Mouse (Mus musculus): ENCODE measurements at regions not wholly inside any gene's neighbourhood (a gene's known extent, or its start where the extent isn't known, plus 50 kb on each side); places are given as distances from the start of the nearest gene placed in this dataset.

DNA sequence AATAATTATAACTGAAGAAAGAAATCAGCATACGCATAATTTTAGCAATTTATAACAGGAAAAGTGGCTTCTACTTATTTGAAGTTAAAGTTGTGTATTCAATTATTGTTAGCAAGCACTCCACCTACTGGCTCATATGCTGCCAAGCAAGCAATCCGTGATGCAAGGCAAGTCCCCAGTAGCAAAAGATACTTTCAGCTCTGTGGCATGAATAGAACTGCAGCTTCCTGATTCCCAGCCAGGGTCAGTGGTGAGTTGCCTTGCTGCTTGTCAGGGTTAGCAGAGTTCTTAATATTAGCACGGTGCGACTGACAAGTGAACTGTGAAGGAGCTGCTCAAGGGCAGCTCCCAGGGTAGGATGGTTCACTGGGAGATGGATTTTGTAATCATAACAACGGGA, 566.8 kb downstream of the Gm43517 start:
- DNase-seq (ENCODE audit: low spot score) (no peak), ATAC-seq (ENCODE audit: extremely low read depth, insufficient number of reproducible peaks, low FRiP score, poor library complexity, severe bottlenecking) (no peak)
- Histone ChIP-seq H3K27me3 (ENCODE audit: insufficient read depth, low read length) (no peaks in the 10 kb centered on the region), H3K36me3 (replicated peaks) (no peaks in the 10 kb centered on the region), H3K4me3 (ENCODE audit: low read depth, low read length) (no peak overlapping the region), H3K4me1 (ENCODE audit: insufficient read depth, low read depth, low read length) (no peaks in the 10 kb centered on the region), H3K9me3 (replicated peaks) (0 out of 2 replicates have a peak, but pooled peaks cover 2% of the 10 kb centered on the region)
- TF ChIP-seq TAL1 (conservative IDR thresholded peaks at IDR 0.05; ENCODE audit: low read depth, low read length) (no peak), CTCF (IDR thresholded peaks at IDR 0.05; ENCODE audit: low read depth, low read length) (no peak), POLR2AphosphoS5 (IDR thresholded peaks at IDR 0.05; ENCODE audit: insufficient replicate concordance, low read depth, low read length) (no peak), GATA2 (IDR thresholded peaks at IDR 0.05; ENCODE audit: borderline replicate concordance, low read depth, low read length) (no peak), GATA1 (IDR thresholded peaks at IDR 0.05; ENCODE audit: borderline replicate concordance, low read length) (no peak)

DNA sequence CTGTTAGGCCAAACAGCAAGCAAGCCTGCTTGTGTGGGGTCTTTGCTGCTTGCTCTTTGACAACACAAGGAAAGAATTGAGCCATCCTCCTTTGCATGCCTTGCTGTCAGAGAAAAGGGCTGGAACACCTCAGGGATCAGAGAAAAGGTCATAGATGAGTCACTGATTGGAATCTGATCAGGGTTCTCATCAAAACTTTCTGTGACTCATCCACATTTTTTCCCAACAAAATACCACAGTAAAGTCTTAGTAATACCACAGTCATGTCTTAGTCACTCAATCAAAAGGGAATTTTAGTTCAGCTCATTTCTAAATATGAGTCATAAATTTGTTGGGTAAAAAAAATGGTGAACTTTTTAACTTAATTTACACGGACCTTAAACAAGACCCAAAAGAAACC, 583.1 kb downstream of the Gm43517 start:
- no peaks in the 10 kb centered on the region for H3K4me1 ChIP-seq (ENCODE audit: insufficient read depth, low read depth, low read length)
- no peaks in the 10 kb centered on the region for H3K27me3 ChIP-seq (ENCODE audit: insufficient read depth, low read length)
- ATAC-seq (ENCODE audit: extremely low read depth, insufficient number of reproducible peaks, low FRiP score, poor library complexity, severe bottlenecking), result no peak
- no peak overlapping the region for H3K4me3 ChIP-seq (ENCODE audit: low read depth, low read length)
- DNase-seq (ENCODE audit: low spot score), result no peak
- H3K36me3 ChIP-seq (replicated peaks), result no peaks in the 10 kb centered on the region
- no peak for TF ChIP-seq GATA1 (IDR thresholded peaks at IDR 0.05; ENCODE audit: borderline replicate concordance, low read length)
- TF ChIP-seq GATA2 (IDR thresholded peaks at IDR 0.05; ENCODE audit: borderline replicate concordance, low read depth, low read length), result no peak
- TF ChIP-seq CTCF (IDR thresholded peaks at IDR 0.05; ENCODE audit: low read depth, low read length), result no peak
- TF ChIP-seq TAL1 (conservative IDR thresholded peaks at IDR 0.05; ENCODE audit: low read depth, low read length), result no peak
- TF ChIP-seq POLR2AphosphoS5 (IDR thresholded peaks at IDR 0.05; ENCODE audit: insufficient replicate concordance, low read depth, low read length), result no peak
- H3K9me3 ChIP-seq (replicated peaks), result no peaks in the 10 kb centered on the region

DNA sequence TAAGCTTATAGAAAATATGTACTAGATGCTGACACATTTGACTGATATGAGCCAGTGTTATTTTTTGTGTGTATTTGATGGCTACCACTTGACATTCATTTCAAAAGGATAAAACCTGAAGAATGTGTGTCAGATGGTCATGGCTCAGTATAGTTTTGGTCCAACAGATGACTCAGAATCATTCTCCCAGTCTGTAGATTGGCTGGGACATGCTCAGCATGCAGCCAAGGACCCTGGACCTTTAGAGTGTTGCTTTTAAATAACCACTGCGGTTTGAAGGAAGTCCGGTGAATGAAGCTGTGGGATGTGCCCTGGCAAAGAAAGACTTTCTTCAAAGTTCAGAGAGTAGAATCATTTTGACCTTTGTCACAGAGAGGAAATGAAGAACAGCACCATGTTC, 584.6 kb downstream of the Gm43517 start:
- TF ChIP-seq CTCF (IDR thresholded peaks at IDR 0.05; ENCODE audit: low read depth, low read length) (no peak), GATA1 (IDR thresholded peaks at IDR 0.05; ENCODE audit: borderline replicate concordance, low read length) (no peak), GATA2 (IDR thresholded peaks at IDR 0.05; ENCODE audit: borderline replicate concordance, low read depth, low read length) (no peak), TAL1 (conservative IDR thresholded peaks at IDR 0.05; ENCODE audit: low read depth, low read length) (no peak), POLR2AphosphoS5 (IDR thresholded peaks at IDR 0.05; ENCODE audit: insufficient replicate concordance, low read depth, low read length) (no peak)
- ATAC-seq (ENCODE audit: extremely low read depth, insufficient number of reproducible peaks, low FRiP score, poor library complexity, severe bottlenecking), result no peak
- no peaks in the 10 kb centered on the region for H3K36me3 ChIP-seq (replicated peaks)
- H3K9me3 ChIP-seq (replicated peaks), result no peaks in the 10 kb centered on the region
- no peaks in the 10 kb centered on the region for H3K27me3 ChIP-seq (ENCODE audit: insufficient read depth, low read length)
- H3K4me1 ChIP-seq (ENCODE audit: insufficient read depth, low read depth, low read length), result no peaks in the 10 kb centered on the region
- DNase-seq (ENCODE audit: low spot score), result no peak
- no peak overlapping the region for H3K4me3 ChIP-seq (ENCODE audit: low read depth, low read length)

DNA sequence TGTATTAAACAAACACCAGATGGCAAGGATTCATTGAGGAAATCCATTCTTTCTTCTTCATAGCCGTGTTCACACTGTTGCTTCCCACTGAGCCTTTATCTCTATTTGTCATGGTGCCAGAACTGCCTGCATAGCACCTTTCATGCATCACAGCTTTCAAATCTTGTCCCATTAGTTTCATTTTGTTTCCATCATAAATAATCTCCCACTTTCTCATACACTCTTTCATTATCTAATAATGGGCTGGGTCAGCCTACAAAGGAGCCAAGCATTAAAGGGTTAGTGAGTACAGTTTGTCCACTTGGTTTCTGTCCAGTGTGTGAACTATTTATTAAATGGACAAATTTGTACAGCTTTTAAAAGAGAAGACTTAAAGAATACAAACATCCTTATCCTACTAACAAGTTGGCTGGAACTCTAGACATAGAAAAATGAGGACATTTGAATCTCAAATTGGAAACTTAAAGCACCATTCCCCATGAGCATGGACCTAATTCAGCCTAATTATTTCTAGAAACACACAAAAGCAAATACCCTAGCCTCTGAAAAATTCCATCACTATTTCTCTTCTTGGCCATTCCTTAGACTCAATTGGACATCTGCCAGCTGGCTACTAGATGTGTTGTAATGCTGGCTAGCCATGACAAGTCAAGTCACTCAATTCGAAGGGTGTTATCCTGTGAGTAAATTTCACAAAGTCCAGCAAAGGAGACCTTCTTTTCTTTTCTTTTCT, 589.8 kb downstream of the Gm43517 start:
- TF ChIP-seq TAL1 (conservative IDR thresholded peaks at IDR 0.05; ENCODE audit: low read depth, low read length), result no peak
- TF ChIP-seq GATA1 (IDR thresholded peaks at IDR 0.05; ENCODE audit: borderline replicate concordance, low read length), result no peak
- TF ChIP-seq CTCF (IDR thresholded peaks at IDR 0.05; ENCODE audit: low read depth, low read length), result no peak
- TF ChIP-seq GATA2 (IDR thresholded peaks at IDR 0.05; ENCODE audit: borderline replicate concordance, low read depth, low read length), result no peak
- TF ChIP-seq POLR2AphosphoS5 (IDR thresholded peaks at IDR 0.05; ENCODE audit: insufficient replicate concordance, low read depth, low read length), result no peak
- Histone ChIP-seq H3K4me1 (ENCODE audit: insufficient read depth, low read depth, low read length) (no peaks in the 10 kb centered on the region), H3K4me3 (ENCODE audit: low read depth, low read length) (no peak overlapping the region), H3K27me3 (ENCODE audit: insufficient read depth, low read length) (no peaks in the 10 kb centered on the region), H3K9me3 (replicated peaks) (no peaks in the 10 kb centered on the region), H3K36me3 (replicated peaks) (no peaks in the 10 kb centered on the region)
- ATAC-seq (ENCODE audit: extremely low read depth, insufficient number of reproducible peaks, low FRiP score, poor library complexity, severe bottlenecking) (no peak), DNase-seq (ENCODE audit: low spot score) (no peak)

DNA sequence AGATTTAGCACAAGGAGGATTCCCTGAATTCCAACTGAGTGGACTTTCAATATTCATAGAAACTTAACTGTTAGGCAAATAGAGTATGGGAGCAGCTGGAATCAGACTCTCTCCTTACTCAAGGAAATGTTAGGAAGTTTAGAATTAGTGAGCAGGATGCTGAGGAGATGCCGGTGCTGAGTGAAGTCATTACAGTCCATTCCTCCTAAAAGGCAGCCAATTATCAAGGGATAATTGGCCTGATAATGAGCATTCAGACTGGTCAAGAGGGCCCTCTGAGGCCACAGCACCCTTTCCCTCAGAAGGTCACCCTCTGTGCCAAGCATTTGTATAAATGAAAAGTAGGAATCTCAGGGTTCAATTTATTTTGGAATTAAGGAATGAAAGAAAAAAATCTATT, 590.6 kb downstream of the Gm43517 start:
- DNase-seq (ENCODE audit: low spot score), result no peak
- H3K27me3 ChIP-seq (ENCODE audit: insufficient read depth, low read length), result no peaks in the 10 kb centered on the region

DNA sequence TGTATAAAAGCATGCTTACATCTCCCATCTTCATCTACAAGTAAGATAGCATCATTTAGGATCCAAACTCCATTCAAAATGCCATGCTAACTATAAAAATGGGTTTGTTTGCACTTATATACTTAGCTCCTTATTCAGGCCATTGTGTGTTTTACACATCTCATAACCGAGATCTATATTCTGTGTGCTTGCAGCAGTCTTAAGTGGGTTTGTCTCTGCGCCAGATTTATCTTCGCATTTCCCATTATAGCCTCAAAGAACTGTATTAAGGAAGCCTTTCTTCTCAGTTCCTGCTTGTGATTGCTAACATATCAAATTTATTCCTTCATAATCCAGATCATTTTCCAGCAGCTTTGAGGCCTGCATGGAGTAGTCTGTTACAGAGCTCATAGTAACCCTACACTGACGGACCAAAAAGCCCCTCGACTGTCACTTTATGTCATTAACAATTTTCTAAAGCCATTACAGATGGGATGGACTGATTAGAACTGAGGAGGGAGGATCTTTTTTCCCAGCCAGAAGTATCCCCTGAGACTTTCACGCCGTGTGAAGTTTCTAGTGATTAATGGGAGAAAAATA, 607.6 kb downstream of the Gm43517 start:
- Histone ChIP-seq H3K27me3 (ENCODE audit: insufficient read depth, low read length) (no peaks in the 10 kb centered on the region), H3K9me3 (replicated peaks) (no peaks in the 10 kb centered on the region), H3K4me3 (ENCODE audit: low read depth, low read length) (no peak overlapping the region), H3K36me3 (replicated peaks) (no peaks in the 10 kb centered on the region), H3K4me1 (ENCODE audit: insufficient read depth, low read depth, low read length) (no peaks in the 10 kb centered on the region)
- TF ChIP-seq CTCF (IDR thresholded peaks at IDR 0.05; ENCODE audit: low read depth, low read length), result no peak
- no peak for TF ChIP-seq POLR2AphosphoS5 (IDR thresholded peaks at IDR 0.05; ENCODE audit: insufficient replicate concordance, low read depth, low read length)
- no peak for TF ChIP-seq TAL1 (conservative IDR thresholded peaks at IDR 0.05; ENCODE audit: low read depth, low read length)
- no peak for TF ChIP-seq GATA2 (IDR thresholded peaks at IDR 0.05; ENCODE audit: borderline replicate concordance, low read depth, low read length)
- no peak for TF ChIP-seq GATA1 (IDR thresholded peaks at IDR 0.05; ENCODE audit: borderline replicate concordance, low read length)
- no peak for ATAC-seq (ENCODE audit: extremely low read depth, insufficient number of reproducible peaks, low FRiP score, poor library complexity, severe bottlenecking)
- DNase-seq (ENCODE audit: low spot score), result no peak

More for the DNA sequence above, 590.6 kb downstream of the Gm43517 start:
- no peak for ATAC-seq (ENCODE audit: extremely low read depth, insufficient number of reproducible peaks, low FRiP score, poor library complexity, severe bottlenecking)
- TF ChIP-seq GATA1 (IDR thresholded peaks at IDR 0.05; ENCODE audit: borderline replicate concordance, low read length), result no peak
- TF ChIP-seq POLR2AphosphoS5 (IDR thresholded peaks at IDR 0.05; ENCODE audit: insufficient replicate concordance, low read depth, low read length), result no peak
- no peaks in the 10 kb centered on the region for H3K36me3 ChIP-seq (replicated peaks)
- H3K9me3 ChIP-seq (replicated peaks), result no peaks in the 10 kb centered on the region
- H3K4me1 ChIP-seq (ENCODE audit: insufficient read depth, low read depth, low read length), result no peaks in the 10 kb centered on the region
- no peak overlapping the region for H3K4me3 ChIP-seq (ENCODE audit: low read depth, low read length)

Measured in G1E (cell line).